Mouse (Mus musculus) left cerebral cortex, adult 8-10 months (tissue): ENCODE data around the gene Atp23. TPM values are rescaled to one million over a fixed set of nuclear protein-coding genes. Genes with fewer than 3 reads are reported as not detected.
"Not testable (repeated sequence)": the region's sequence is repeated elsewhere in the genome, so short reads cannot be mapped to it uniquely, and the experiment has no call there.

Experiments
- DNase-seq, 2 experiments: peaks; one replicate each; pipeline ENCODE4 v3.0.0; 2022; ENCODE audit warnings: low spot score in 2 of 2
- total RNA-seq, 4 experiments: library from RNA; stranded (reverse); gene quantifications; 2 replicates each; pipeline ENCODE4 v1.2.4; 2022

The Atp23 gene
- total RNA-seq, 4 experiments from 2014 or later = 10.5 to 13.4 (median 11.8) TPM

GRCm38 (mm10) chr10:126827941-126828593, 73.1 kb downstream of the Atp23 start:
- DNase-seq = no peak

DNA sequence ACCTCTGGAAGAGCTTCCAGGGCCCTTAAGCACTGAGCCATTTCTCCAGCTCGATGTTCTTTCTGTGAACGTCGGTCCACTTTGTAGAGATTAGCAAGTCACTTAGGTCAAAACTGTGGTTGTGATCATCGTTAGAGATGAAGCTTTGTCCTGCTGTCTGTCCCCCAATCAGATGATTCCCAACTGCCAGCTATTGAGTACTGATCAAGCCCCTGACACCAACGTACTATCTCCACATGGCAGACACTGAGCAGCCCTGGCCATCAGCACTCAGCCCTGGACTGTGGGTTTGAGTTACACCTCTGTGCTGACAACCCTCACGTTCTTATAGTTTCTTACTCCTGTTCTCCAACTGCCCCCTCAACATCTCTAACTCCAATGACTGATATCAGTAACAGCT, 74.2 kb downstream of the Atp23 start:
- no peak for DNase-seq

DNA sequence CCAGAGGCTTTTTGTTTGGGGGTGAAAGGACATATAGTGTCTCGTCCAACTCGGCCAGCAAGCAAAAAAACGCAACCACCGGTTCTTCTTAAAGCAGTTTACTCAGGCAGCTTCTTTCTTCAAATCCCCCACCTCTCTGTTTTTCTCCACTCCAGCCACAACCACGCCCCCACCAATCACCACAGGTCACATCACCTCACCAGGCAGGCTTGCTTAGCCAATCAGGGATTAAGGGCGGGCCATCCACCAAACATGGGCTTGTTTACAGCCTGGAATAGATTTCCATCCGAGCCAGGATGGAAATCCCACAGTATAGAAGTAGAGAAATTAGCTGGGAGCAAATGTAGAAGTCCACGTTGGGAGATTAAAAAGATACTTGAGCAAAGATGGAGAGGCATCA, 74.9 kb downstream of the Atp23 start:
- not testable (repeated sequence) for DNase-seq

DNA sequence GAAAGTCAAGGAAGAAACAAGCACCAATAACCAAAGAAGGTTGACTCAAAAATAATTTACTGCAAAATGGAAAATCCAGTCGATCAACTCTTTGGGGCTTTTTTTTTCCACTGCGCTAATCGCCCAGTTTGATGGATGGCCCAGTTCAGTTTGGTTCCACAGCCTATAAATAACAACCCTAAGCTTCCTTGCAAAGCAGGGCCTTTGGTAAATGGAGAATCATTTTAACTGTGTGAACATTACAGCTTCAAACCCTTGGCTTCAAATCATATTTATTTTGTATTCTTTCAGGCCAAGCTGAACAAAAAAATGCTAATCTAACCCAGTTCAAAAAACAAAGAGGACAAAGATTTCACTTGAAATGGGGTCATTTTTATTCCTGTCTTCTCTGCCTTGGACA, 78.7 kb downstream of the Atp23 start:
- no peak for DNase-seq

Other genes starting within 250 kb of the Atp23 start
- gene Ctdsp2, start 77.4 kb upstream of the Atp23 start, total RNA-seq = 10 to 100 TPM; 74.8 to 83.4 (median 82.5) TPM
- under 1 TPM; 0.13 to 0.21 (median 0.17) TPM for gene Avil, start 99.4 kb upstream of the Atp23 start, total RNA-seq
- gene Tsfm, start 129.5 kb upstream of the Atp23 start, total RNA-seq = 10 to 100 TPM; 22.8 to 36.1 (median 30.0) TPM
- gene Mettl1, start 140.1 kb upstream of the Atp23 start, total RNA-seq = 10 to 100 TPM; 10.4 to 11.8 (median 11.2) TPM
- gene Eef1akmt3, start 140.2 kb upstream of the Atp23 start, total RNA-seq = under 1 TPM in 3 of 4 experiments, not detected in 1; 0.11 to 0.30 (median 0.14) TPM
- gene Cyp27b1, start 146.9 kb upstream of the Atp23 start, total RNA-seq = under 1 TPM; 0.30 to 0.46 (median 0.41) TPM
- 10 to 100 TPM; 19.8 to 21.5 (median 21.2) TPM for gene March9, start 158.8 kb upstream of the Atp23 start, total RNA-seq
- 10 to 100 TPM; 79.8 to 91.4 (median 85.4) TPM for gene Cdk4, start 162.2 kb upstream of the Atp23 start, total RNA-seq
- gene Tspan31, start 168.9 kb upstream of the Atp23 start, total RNA-seq = 10 to 100 TPM; 60.9 to 63.2 (median 62.1) TPM
- 100 to 1,000 TPM; 595 to 685 (median 631) TPM for gene Agap2, start 173.9 kb upstream of the Atp23 start, total RNA-seq
- 100 to 1,000 TPM; 112 to 130 (median 122) TPM for gene Os9, start 219.8 kb upstream of the Atp23 start, total RNA-seq